Mouse (Mus musculus): ENCODE measurements around the gene Msi1. TPM values are rescaled to one million over a fixed set of nuclear protein-coding genes. Genes with fewer than 3 reads are reported as not detected.

The Msi1 gene
- polyA plus RNA-seq, 1 experiment from 2014 or later, result 4.1 TPM

- ATAC-seq (ENCODE audit: extremely low read depth, insufficient number of reproducible peaks, low FRiP score, low TSS enrichment), result no peak
- peak overlapping the region; percentile 17 for H3K4me3 ChIP-seq
Measured at GRCm38 (mm10) chr5:115474174-115474828, 44.9 kb downstream of the Msi1 start.

DNA sequence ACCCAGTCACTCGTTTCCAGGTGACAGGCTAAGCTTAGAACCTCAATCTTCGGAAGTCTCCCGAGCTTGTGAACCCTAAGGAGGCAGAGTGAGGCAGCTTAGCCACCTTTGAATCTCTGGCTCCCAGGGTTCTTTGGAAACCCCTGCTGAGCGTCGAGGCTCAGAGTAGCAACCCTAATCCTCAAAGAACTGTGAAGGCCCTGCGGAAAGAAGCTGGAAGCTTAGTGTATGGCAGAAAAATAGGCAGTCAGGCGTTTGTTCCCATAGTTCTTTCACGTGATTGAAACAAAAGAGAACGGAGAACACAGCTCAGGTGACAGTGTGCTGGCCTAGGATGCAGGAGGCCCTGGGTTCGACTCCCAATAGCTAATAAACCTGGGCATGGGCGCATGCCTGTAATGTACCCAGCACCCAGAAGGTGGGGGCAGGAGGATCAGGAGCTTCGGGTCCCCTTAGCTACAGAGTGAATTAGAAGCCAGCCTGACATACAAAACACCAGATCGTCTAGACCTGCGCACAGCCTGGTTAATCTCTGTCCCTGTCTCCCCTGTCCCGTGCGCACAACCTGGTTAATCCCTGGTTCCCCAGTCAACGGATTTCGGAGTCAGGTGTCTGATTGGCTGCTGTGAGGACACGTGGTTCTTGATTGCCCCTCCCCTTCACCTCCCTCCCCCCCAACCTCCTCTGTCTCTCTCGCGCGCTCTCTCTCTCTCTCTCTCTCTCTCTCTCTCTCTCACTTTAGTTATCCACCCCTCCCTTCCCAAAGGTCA lies 46.1 kb downstream of the Msi1 start:
- H3K4me3 ChIP-seq, result peak overlapping the region; percentile 45
- H3K36me3 ChIP-seq, result peaks cover 22% of the 10 kb centered on the region
- no peaks in the 10 kb centered on the region for H3K9me3 ChIP-seq
- no peak for ATAC-seq (ENCODE audit: extremely low read depth, insufficient number of reproducible peaks, low FRiP score, low TSS enrichment)
- 11% methylated on average over 22 of the region's 22 CpGs for WGBS
- peaks cover 14% of the 10 kb centered on the region for H3K27me3 ChIP-seq (replicated peaks)
- H3K9ac ChIP-seq, result peak overlapping the region; percentile 74
- peaks cover 18% of the 10 kb centered on the region for H3K4me1 ChIP-seq
- H3K4me2 ChIP-seq, result peak overlapping the region; percentile 67
- H3K27ac ChIP-seq (replicated peaks), result no peak overlapping the region

More at GRCm38 (mm10) chr5:115474174-115474828, 44.9 kb downstream of the Msi1 start:
- H3K27me3 ChIP-seq (replicated peaks), result peaks cover 5% of the 10 kb centered on the region; the same call in 1 of the 2 replicates
- H3K9ac ChIP-seq, result no peak overlapping the region
- peaks cover 12% of the 10 kb centered on the region for H3K36me3 ChIP-seq
- H3K9me3 ChIP-seq, result no peaks in the 10 kb centered on the region
- H3K27ac ChIP-seq (replicated peaks), result no peak overlapping the region
- 56% methylated on average over 22 of the region's 22 CpGs for whole genome bisulfite sequencing
- peaks cover 16% of the 10 kb centered on the region for H3K4me1 ChIP-seq
- peak overlapping the region; percentile 42 for H3K4me2 ChIP-seq

DNA sequence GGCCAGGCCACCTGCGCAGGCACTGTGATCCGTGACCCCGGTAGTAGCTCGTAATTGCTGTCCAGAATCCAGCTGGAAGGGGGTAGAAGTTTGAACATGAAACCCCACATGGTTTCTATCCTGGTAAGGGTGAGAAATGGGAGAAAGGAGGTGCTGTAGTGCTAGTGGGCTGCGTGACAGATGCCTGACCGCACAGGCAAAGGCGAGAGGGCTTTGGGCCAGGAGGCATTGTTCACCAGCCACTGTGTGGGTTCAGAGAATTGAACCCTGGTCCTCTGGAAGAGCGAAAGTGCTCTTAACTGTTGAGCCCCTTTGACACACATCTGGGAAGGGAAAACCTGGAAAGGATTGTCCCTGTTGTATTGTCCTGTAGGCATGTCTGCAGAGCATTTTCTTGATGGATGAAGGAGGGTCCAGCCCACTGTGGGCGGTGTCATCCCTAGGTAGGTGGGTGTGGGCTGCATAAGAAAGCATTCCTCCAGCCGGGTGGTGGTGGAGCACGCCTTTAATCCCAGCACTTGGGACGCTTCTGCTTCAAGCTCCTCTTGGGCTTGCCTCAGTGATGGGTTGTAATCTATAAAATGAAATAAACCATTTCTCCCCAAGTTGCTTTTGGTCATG lies 46.8 kb downstream of the Msi1 start:
- Histone ChIP-seq H3K4me1 (peaks cover 15% of the 10 kb centered on the region), H3K27ac (replicated peaks) (no peak overlapping the region), H3K27me3 (replicated peaks) (peaks cover 18% of the 10 kb centered on the region), H3K4me2 (peak overlapping the region; percentile 67), H3K9me3 (no peaks in the 10 kb centered on the region), H3K4me3 (peak overlapping the region; percentile 45), H3K36me3 (peaks cover 26% of the 10 kb centered on the region), H3K9ac (peak overlapping the region; percentile 74)
- no peak for ATAC-seq (ENCODE audit: extremely low read depth, insufficient number of reproducible peaks, low FRiP score, low TSS enrichment)
- WGBS, result 36% methylated on average over 12 of the region's 12 CpGs

- WGBS, result 55% methylated on average over 15 of the region's 15 CpGs
- H3K36me3 ChIP-seq, result peaks cover 33% of the 10 kb centered on the region
- H3K9me3 ChIP-seq, result no peaks in the 10 kb centered on the region
- no peak overlapping the region for H3K27ac ChIP-seq (replicated peaks)
- peaks cover 25% of the 10 kb centered on the region for H3K27me3 ChIP-seq (replicated peaks)
- no peak overlapping the region for H3K4me3 ChIP-seq
- H3K9ac ChIP-seq, result no peak overlapping the region
- H3K4me2 ChIP-seq, result peak overlapping the region; percentile 63; the same call in 1 of the 2 replicates
- H3K4me1 ChIP-seq, result peaks cover 23% of the 10 kb centered on the region
- ATAC-seq (ENCODE audit: extremely low read depth, insufficient number of reproducible peaks, low FRiP score, low TSS enrichment), result no peak
Measured at GRCm38 (mm10) chr5:115479561-115479960, 50.2 kb downstream of the Msi1 start.

DNA sequence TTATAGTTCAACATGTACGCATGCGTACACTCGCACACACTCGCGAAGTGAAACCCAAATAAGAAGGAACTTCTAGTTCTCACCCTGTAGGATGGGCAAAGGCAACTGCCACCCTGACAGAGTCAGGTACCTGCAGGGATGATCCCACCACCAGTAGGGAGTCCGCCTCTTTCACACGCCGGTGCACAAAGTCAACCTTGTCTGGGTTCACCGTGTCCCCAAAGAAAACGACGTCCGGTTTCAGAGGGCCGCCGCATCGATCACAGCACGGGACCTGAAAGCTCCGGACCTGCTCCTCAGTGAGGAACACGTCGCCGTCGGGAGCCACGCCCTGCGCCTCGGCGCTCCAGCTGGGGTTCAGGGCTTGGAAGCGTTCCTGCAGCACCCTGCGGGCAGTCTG lies 50.7 kb downstream of the Msi1 start:
- ATAC-seq (ENCODE audit: extremely low read depth, insufficient number of reproducible peaks, low FRiP score, low TSS enrichment), result no peak
- 28% methylated on average over 27 of the region's 27 CpGs for WGBS
- H3K4me3 ChIP-seq, result peak overlapping the region; percentile 30
- peaks cover 22% of the 10 kb centered on the region for H3K27me3 ChIP-seq (replicated peaks)
- H3K9me3 ChIP-seq, result no peaks in the 10 kb centered on the region
- no peak overlapping the region for H3K27ac ChIP-seq (replicated peaks)
- H3K36me3 ChIP-seq, result peaks cover 33% of the 10 kb centered on the region
- peak overlapping the region; percentile 64 for H3K9ac ChIP-seq
- H3K4me2 ChIP-seq, result peak overlapping the region; percentile 63
- H3K4me1 ChIP-seq, result peaks cover 27% of the 10 kb centered on the region

- Histone ChIP-seq H3K9me3 (no peaks in the 10 kb centered on the region), H3K4me2 (peak overlapping the region; percentile 39), H3K36me3 (peaks cover 26% of the 10 kb centered on the region), H3K27me3 (replicated peaks) (peaks cover 22% of the 10 kb centered on the region), H3K4me1 (peaks cover 20% of the 10 kb centered on the region), H3K4me3 (no peak overlapping the region), H3K9ac (0 out of 2 replicates have a peak overlapping the region, but pooled peaks have one; percentile 8), H3K27ac (replicated peaks) (no peak overlapping the region)
- ATAC-seq (ENCODE audit: extremely low read depth, insufficient number of reproducible peaks, low FRiP score, low TSS enrichment), result no peak
- WGBS, result 42% methylated on average over 38 of the region's 38 CpGs
Measured at GRCm38 (mm10) chr5:115482390-115483265, 53.2 kb downstream of the Msi1 start.

GRCm38 (mm10) chr5:115483385-115483784 lies 54.0 kb downstream of the Msi1 start:
- Histone ChIP-seq H3K4me1 (peaks cover 22% of the 10 kb centered on the region), H3K9me3 (no peaks in the 10 kb centered on the region), H3K27ac (replicated peaks) (no peak overlapping the region), H3K9ac (no peak overlapping the region), H3K36me3 (peaks cover 25% of the 10 kb centered on the region), H3K27me3 (replicated peaks) (peaks cover 22% of the 10 kb centered on the region), H3K4me2 (peak overlapping the region; percentile 78; the same call in 1 of the 2 replicates), H3K4me3 (no peak overlapping the region)
- WGBS, result 40% methylated on average over 6 of the region's 6 CpGs
- no peak for ATAC-seq (ENCODE audit: extremely low read depth, insufficient number of reproducible peaks, low FRiP score, low TSS enrichment)

DNA sequence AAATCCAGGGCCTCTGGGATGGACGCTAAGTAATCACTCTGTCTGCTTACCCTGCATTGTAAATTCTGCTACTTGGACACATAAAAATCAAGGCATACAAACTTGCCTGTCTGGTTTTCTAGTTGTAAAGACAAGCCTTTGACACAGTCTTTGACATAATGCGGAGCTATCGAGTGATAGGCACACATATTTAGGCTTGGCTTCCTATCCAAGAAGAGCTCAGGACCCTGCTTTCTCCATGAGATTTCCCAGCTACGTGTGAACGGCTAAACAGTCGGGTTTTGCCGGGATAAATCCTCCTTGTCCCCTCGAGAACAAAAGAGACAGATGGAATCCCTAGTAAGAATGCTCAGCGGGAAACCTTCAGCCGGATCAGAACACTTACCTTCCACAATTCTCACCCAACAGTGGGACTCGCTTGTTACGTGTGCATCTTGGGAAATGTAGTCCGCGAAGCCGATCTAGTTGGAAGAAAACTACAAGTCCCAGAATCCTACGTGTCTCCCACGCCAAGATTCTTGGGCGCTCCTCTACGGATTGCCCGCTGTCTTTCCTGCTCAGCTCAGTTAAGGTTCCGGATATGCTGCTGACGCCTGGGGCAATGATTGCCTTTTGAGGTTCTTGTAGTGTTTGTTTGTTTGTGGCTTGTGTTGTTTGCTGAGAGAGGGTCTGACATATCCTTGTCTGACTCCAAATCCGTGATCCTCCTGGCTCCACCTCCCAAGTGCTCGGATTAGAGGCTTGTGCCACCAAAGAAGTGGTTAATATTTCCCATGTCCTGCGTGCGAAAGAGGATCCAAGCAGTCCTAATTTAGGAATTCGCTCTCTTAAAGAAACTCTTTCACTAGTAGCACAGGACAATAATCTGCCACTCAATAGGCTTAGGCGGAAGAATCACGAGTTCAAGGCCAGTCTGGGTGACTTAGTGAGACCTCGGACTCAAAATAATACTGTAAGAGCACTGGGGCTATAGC lies 54.8 kb downstream of the Msi1 start, which contains the start of gene Sirt4:
Gene Sirt4, minus strand, starts transcription at position 779 of the 974 bp plus-strand sequence.
- peak within 1 kb of the TSS; percentile 59 for H3K4me3 ChIP-seq
- peaks cover 22% of the 10 kb centered on the region for H3K27me3 ChIP-seq (replicated peaks)
- no peaks in the 10 kb centered on the region for H3K9me3 ChIP-seq
- H3K4me1 ChIP-seq, result peaks cover 26% of the 10 kb centered on the region
- ATAC-seq (ENCODE audit: extremely low read depth, insufficient number of reproducible peaks, low FRiP score, low TSS enrichment), result peak; percentile 73
- WGBS, result 6% methylated on average over 30 of the region's 30 CpGs
- peak within 1 kb of the TSS; percentile 85 for H3K9ac ChIP-seq
- H3K27ac ChIP-seq (replicated peaks), result peak within 1 kb of the TSS; percentile 76
- peaks cover 21% of the 10 kb centered on the region for H3K36me3 ChIP-seq
- H3K4me2 ChIP-seq, result peak within 1 kb of the TSS; percentile 78

DNA sequence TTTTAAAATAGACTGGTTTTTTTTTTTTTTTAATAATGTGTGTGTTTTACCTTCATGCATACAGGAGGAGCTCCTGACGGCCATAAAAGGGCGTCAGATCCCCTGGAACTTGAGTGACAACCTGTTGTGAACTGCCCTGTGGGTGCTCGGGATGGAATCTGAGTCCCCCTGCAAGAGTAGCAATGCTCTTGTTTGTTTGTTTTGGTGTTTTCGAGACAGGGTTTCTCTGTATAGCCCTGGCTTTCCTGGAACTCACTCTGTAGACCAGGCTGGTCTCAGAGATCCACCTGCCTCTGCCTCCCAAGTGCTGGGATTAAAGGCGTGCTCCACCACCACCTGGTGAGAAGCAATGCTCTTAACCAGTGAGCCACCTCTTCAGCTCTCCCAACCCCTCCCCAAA lies 55.6 kb downstream of the Msi1 start:
- H3K4me1 ChIP-seq, result peaks cover 26% of the 10 kb centered on the region
- no peak for ATAC-seq (ENCODE audit: extremely low read depth, insufficient number of reproducible peaks, low FRiP score, low TSS enrichment)
- peak overlapping the region; percentile 85 for H3K9ac ChIP-seq
- peak overlapping the region; percentile 78 for H3K4me2 ChIP-seq
- H3K36me3 ChIP-seq, result peaks cover 14% of the 10 kb centered on the region
- no peaks in the 10 kb centered on the region for H3K9me3 ChIP-seq
- 66% methylated on average over 5 of the region's 5 CpGs for WGBS
- peaks cover 18% of the 10 kb centered on the region for H3K27me3 ChIP-seq (replicated peaks)
- peak overlapping the region; percentile 59 for H3K4me3 ChIP-seq
- peak overlapping the region; percentile 76; the same call in 1 of the 2 replicates for H3K27ac ChIP-seq (replicated peaks)

Data from heart, embryonic 13.5 days (tissue).